Mouse (Mus musculus) olfactory bulb, adult 2 months (tissue): ENCODE data around the gene Angptl8.

Source experiments
- CTCF ChIP-seq: fragments of 200-500 bp; IDR thresholded peaks from 2 replicates; pipeline ENCODE4 v1.5.1; 2012; ENCODE audit warnings: low read depth, mild to moderate bottlenecking, low read length, moderate library complexity; ENCODE audit not compliant: insufficient read depth
- POLR2A ChIP-seq: fragments of 200-500 bp; IDR thresholded peaks from 2 replicates; pipeline ENCODE4 v1.6.1; 2012; ENCODE audit warnings: mild to moderate bottlenecking, low read depth, low read length, moderate library complexity; ENCODE audit not compliant: insufficient read depth

GRCm38 (mm10) chr9:21840115-21840787, 4.9 kb downstream of the Angptl8 start:
- peak; percentile 22; the same call in 1 of the 2 replicates for TF ChIP-seq CTCF
- TF ChIP-seq POLR2A, result no peak
